Mouse (Mus musculus) midbrain, embryonic 11.5 days (tissue): Measurements from ENCODE around the gene Man1a. TPM values are rescaled to one million over a fixed set of nuclear protein-coding genes. Genes with fewer than 3 reads are reported as not detected.

ENCODE experiments used
- ATAC-seq: fragments of 200-750 bp; cut with Nextera tagmentation; 2 replicates; pipeline ENCODE4 v1.8.0; 2017; ENCODE audit warnings: moderate TSS enrichment, moderate library complexity; ENCODE audit not compliant: low FRiP score
- DNase-seq: peaks from one replicate; pipeline ENCODE4 v3.0.0; 2015; ENCODE audit warnings: low spot score; ENCODE audit errors: missing footprints
- H3K27ac ChIP-seq: fragments of 300-500 bp; sonication (generic); 2 replicates; pipeline ENCODE4 v1.5.1; 2014; ENCODE audit warnings: low read depth, low read length
- H3K27me3 ChIP-seq: fragments of 300-500 bp; sonication (generic); 2 replicates; pipeline ENCODE4 v1.6.1; 2014; ENCODE audit warnings: mild to moderate bottlenecking, low read length, moderate library complexity, mixed read lengths; ENCODE audit not compliant: control insufficient read depth, insufficient read depth
- H3K36me3 ChIP-seq: fragments of 300-500 bp; sonication (generic); 2 replicates; pipeline ENCODE4 v1.6.1; 2014; ENCODE audit warnings: mild to moderate bottlenecking, low read length, moderate library complexity, mixed read lengths; ENCODE audit not compliant: control insufficient read depth, insufficient read depth
- H3K4me1 ChIP-seq: fragments of 300-500 bp; sonication (generic); 2 replicates; pipeline ENCODE4 v1.6.1; 2014; ENCODE audit warnings: low read length; ENCODE audit not compliant: control insufficient read depth, insufficient read depth
- H3K4me2 ChIP-seq: fragments of 300-500 bp; sonication (generic); 2 replicates; pipeline ENCODE4 v1.6.1; 2014; ENCODE audit warnings: mild to moderate bottlenecking, moderate library complexity
- H3K4me3 ChIP-seq: fragments of 300-500 bp; sonication (generic); 2 replicates; pipeline ENCODE4 v1.5.1; 2014; ENCODE audit warnings: low read depth, low read length
- H3K9ac ChIP-seq: fragments of 300-500 bp; sonication (generic); 2 replicates; pipeline ENCODE4 v1.6.1; 2014; ENCODE audit warnings: low read length
- H3K9me3 ChIP-seq: fragments of 300-500 bp; sonication (generic); 2 replicates; pipeline ENCODE4 v1.6.1; 2016; ENCODE audit warnings: low read length; ENCODE audit not compliant: control insufficient read depth
- WGBS: fragments of 180-500 bp; shearing (Covaris S2); extraction: QIAGEN DNeasy Blood & Tissue Kit; methylation state at CpG from one replicate; pipeline ENCODE4 v1.1.7; 2014; 5-methylcytosine and 5-hydroxymethylcytosine counted together
- polyA plus RNA-seq: library from polyadenylated mRNA; unstranded; fragments of >200 nt; fragmentation: Nextera tagmentation; extraction: Ambion mirVana; gene quantifications from 2 replicates; pipeline ENCODE4 v1.2.1, GENCODE M21; 2014

Man1a gene
- polyA plus RNA-seq, 1 experiment from 2014 or later: 1.7 TPM

DNA sequence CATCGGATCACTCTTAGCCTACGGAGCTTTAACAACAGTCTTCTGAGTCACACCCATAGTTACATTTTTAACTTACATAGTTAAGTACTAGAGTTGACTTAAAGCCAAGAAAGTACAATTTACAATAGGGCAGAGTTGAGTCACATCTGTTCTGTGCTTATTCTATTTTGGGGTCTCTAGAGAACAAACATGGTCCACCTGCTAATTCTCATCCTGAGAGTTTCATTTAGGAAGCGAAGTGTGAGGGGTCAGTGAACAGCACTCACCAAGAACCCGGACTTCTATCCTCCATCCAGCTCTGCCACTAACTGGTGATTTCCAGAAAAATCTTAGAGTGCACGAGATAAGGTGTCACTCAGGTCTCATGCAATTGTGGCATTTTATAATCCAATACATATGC lies 7.0 kb downstream of the Man1a start:
- Histone ChIP-seq H3K9ac (no peak overlapping the region), H3K4me3 (no peak overlapping the region), H3K9me3 (no peaks in the 10 kb centered on the region), H3K27ac (no peak overlapping the region), H3K36me3 (no peaks in the 10 kb centered on the region), H3K27me3 (peaks cover 8% of the 10 kb centered on the region), H3K4me2 (no peak overlapping the region), H3K4me1 (no peaks in the 10 kb centered on the region)
- 94% methylated on average over 5 of the region's 5 CpGs for WGBS
- DNase-seq: no peak
- ATAC-seq: no peak

DNA sequence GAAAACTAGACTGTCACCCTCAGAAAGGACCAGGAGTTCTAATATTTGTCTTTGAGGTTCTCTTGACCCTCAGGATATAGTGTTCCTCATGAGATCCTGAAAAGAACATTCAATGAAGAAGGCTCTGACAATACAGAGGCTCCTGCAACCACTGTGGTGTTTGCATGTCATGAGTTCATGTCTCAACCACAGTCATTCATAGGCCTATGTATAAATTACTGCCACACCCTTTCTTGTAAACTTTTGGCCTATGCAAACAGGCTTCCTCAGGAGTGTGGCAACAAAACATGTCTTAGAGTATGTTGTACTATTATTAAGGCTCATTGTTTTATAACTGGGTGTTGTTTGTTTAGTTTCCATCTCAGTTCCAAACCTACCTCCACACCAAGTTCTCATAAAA lies 9.7 kb downstream of the Man1a start:
- Histone ChIP-seq H3K4me2 (no peak overlapping the region), H3K36me3 (no peaks in the 10 kb centered on the region), H3K4me1 (no peaks in the 10 kb centered on the region), H3K9ac (no peak overlapping the region), H3K27ac (no peak overlapping the region), H3K4me3 (no peak overlapping the region), H3K9me3 (no peaks in the 10 kb centered on the region), H3K27me3 (no peaks in the 10 kb centered on the region)
- ATAC-seq: no peak
- DNase-seq: no peak

DNA sequence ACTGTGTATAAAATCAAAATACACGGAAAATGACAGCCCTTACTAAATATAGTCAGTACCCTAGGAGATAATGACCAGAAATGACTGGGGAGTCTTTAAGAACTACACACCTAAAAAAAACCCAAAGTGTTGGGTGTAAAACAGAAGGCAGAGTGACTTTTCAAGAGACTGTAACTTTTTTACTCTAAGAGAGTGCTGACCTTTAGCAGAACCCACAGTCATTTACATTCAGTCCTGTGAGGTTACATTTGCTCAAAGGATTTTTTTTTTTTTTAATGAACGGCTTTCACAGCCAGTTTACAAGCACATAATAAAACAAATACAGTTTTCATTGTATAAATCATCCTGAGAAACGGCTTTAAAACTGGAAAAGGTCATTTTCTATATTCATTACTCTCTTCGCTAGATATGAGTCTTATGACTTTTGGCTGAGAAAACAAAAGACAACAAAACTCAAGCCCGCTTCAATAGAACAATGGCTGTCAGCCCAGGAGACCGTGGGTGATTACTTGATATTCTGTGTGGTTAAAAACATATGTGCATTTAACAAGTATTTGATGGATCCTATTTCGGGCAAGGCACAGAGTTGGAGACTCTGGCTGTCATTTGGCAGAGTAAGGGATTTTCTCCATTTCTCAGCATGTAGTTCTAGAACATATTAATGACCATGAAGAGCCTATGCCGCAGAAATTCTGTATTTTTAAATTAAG lies 12.7 kb downstream of the Man1a start:
- no peak overlapping the region for H3K4me2 ChIP-seq
- H3K4me3 ChIP-seq: no peak overlapping the region
- no peaks in the 10 kb centered on the region; the same call in 1 of the 2 replicates for H3K4me1 ChIP-seq
- DNase-seq: no peak
- no peak overlapping the region for H3K9ac ChIP-seq
- no peak overlapping the region for H3K27ac ChIP-seq
- no peaks in the 10 kb centered on the region for H3K36me3 ChIP-seq
- 78% methylated on average over 8 of the region's 8 CpGs for WGBS
- H3K27me3 ChIP-seq: no peaks in the 10 kb centered on the region
- no peak for ATAC-seq
- no peaks in the 10 kb centered on the region for H3K9me3 ChIP-seq

DNA sequence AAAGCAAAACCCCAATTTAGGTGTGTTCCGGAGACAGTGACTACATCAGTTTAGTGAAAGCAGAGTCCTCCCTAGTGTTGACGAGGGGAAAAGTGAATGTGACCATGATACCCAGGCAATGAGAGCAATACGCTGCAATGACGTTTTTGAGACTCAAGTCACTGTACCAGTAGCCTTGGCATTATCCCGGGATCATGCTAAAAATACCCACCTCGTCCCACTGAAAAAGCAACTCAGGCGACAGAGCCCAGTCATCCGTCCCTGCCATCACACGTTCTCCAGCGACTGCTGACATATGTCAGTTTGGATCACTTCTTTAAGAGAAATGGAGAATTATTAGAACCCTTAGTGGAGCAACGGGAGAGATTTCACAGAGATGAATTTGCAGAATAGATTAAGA lies 13.6 kb downstream of the Man1a start:
- H3K9ac ChIP-seq: no peak overlapping the region
- ATAC-seq (no peak), DNase-seq (no peak)
- H3K27me3 ChIP-seq: no peaks in the 10 kb centered on the region
- H3K4me1 ChIP-seq: no peaks in the 10 kb centered on the region; the same call in 1 of the 2 replicates
- no peak overlapping the region for H3K4me2 ChIP-seq
- no peaks in the 10 kb centered on the region for H3K9me3 ChIP-seq
- no peak overlapping the region for H3K27ac ChIP-seq
- no peak overlapping the region for H3K4me3 ChIP-seq
- 89% methylated on average over 11 of the region's 11 CpGs for WGBS
- no peaks in the 10 kb centered on the region for H3K36me3 ChIP-seq

DNA sequence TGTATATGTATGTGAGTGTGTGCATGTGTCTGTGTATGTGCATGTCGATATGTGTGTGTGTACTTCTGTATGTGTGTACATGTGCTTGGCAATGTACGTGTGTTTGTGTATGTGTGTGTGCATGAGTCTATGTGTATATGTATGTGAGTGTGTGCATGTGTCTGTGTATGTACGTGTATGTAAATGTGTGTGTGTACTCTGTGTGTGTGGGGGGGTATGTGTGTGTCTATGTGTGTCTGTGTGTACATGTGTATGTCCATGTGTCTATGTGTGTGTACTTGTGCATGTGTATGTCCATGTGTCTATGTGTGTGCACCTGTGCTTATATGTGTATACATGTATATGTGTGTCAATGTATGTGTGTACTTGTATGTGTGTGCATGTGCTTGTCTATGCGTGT lies 15.2 kb downstream of the Man1a start:
- 0 out of 2 replicates have a peak, but pooled peaks have one; percentile 25 for ATAC-seq
- no peak for DNase-seq

DNA sequence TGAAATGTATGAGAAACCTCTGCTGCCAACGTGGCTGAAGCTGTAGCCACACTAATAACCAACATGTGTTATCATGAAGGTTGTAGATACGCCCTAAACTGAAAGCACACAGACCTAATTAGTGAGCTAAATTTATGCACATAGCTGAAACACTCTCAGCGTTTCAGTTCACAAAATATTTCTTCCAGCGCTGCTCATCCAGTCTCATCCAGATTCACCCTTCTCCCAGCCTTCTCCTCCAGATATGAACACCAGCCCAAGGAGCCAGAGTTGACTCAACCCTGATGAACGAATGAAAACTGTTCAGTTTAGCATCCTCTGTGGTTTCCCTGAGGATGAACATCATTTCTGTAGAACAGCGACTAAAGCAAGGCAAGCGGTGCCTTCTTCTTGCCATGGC lies 15.8 kb downstream of the Man1a start:
- Histone ChIP-seq H3K36me3 (no peaks in the 10 kb centered on the region), H3K27me3 (no peaks in the 10 kb centered on the region), H3K4me2 (no peak overlapping the region), H3K27ac (no peak overlapping the region), H3K9me3 (no peaks in the 10 kb centered on the region), H3K4me1 (no peaks in the 10 kb centered on the region; the same call in 1 of the 2 replicates), H3K9ac (no peak overlapping the region), H3K4me3 (no peak overlapping the region)
- no peak for DNase-seq
- ATAC-seq: no peak
- 77% methylated on average over 7 of the region's 7 CpGs for WGBS

More for the DNA sequence above, 15.2 kb downstream of the Man1a start:
- H3K36me3 ChIP-seq: no peaks in the 10 kb centered on the region
- H3K9me3 ChIP-seq: no peaks in the 10 kb centered on the region
- H3K4me2 ChIP-seq: no peak overlapping the region
- 94% methylated on average over 4 of the region's 4 CpGs for WGBS
- H3K27ac ChIP-seq: no peak overlapping the region
- no peak overlapping the region for H3K9ac ChIP-seq
- no peak overlapping the region for H3K4me3 ChIP-seq
- no peaks in the 10 kb centered on the region; the same call in 1 of the 2 replicates for H3K4me1 ChIP-seq
- H3K27me3 ChIP-seq: no peaks in the 10 kb centered on the region

DNA sequence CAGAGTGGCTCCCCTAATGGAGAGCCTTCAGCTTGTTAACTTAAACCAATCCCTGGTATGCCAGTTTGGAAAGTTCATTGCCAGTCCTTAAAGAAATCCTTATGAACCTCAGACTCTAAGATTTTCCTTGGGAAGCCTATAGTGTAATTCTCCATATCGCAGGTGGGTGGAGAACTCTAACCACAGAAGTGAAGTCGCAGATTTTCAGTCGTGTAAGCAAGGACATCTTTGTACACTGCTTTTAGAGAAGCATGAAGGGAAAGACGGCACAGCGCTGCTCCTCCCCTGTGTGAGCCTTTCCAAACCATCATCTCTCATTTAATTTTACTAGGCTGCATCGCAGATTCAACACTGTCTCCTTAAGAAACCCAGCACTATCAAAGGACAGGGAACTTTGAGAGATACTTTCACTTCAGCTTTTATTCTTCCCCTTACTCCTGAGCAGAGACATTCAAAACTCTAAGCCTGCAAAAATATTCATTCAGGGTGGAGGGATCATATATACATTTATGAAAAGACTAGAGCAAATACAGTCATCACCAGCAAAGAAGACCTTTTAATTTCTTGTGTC lies 16.6 kb downstream of the Man1a start:
- Histone ChIP-seq H3K4me1 (no peaks in the 10 kb centered on the region; the same call in 1 of the 2 replicates), H3K4me3 (no peak overlapping the region), H3K36me3 (no peaks in the 10 kb centered on the region), H3K9me3 (no peaks in the 10 kb centered on the region), H3K9ac (no peak overlapping the region), H3K27me3 (no peaks in the 10 kb centered on the region), H3K4me2 (no peak overlapping the region), H3K27ac (no peak overlapping the region)
- no peak for DNase-seq
- 0 out of 2 replicates have a peak, but pooled peaks have one; percentile 29 for ATAC-seq
- WGBS: 61% methylated on average over 6 of the region's 6 CpGs

DNA sequence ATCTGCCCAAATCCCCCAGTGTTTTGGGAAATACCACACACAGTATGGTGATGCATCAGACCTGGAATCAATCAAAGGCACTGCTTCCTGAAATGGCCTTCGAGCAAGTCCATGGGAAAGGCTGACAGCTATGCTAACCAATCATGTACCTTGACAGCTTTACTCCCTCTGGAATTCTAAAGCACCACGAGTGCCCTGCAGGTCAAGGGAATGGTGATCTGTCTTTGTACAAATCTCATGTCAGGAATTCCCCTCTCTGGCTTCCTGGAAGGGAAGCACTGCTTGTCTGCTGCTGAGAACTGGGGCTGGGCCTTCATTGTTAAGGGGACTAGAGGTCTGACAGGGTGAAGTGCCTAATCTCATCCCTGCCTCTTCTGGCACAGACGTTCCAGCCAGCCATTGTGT lies 17.3 kb downstream of the Man1a start:
- peak; percentile 82 for DNase-seq
- H3K4me1 ChIP-seq: no peaks in the 10 kb centered on the region; the same call in 1 of the 2 replicates
- H3K4me2 ChIP-seq: no peak overlapping the region
- H3K4me3 ChIP-seq: no peak overlapping the region
- no peak overlapping the region for H3K27ac ChIP-seq
- no peaks in the 10 kb centered on the region for H3K27me3 ChIP-seq
- WGBS: 8% methylated on average over 3 of the region's 3 CpGs
- H3K9ac ChIP-seq: no peak overlapping the region
- no peaks in the 10 kb centered on the region for H3K36me3 ChIP-seq
- H3K9me3 ChIP-seq: no peaks in the 10 kb centered on the region
- ATAC-seq: peak; percentile 67; the same call in 1 of the 2 replicates

DNA sequence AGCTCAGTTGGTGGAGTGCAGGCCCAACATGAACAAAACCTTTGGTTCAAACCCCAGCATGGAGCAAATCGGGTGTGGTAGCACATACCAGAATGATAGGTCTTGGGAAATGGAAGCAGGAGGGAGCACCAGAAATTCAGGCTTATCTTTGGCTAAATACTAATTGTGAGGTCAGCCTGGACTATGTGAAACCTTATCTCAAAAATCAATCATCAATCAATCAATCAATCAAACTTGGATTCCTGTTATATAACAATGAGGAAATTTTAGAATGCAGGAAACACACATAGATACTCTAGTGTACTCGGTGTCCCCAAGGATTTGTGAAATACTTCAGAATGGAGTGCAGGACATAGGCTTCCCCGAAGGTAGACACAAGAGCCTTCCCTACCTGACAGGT lies 17.8 kb downstream of the Man1a start:
- peak; percentile 5; the same call in 1 of the 2 replicates for ATAC-seq
- H3K9me3 ChIP-seq: no peaks in the 10 kb centered on the region
- no peaks in the 10 kb centered on the region for H3K36me3 ChIP-seq
- no peak for DNase-seq
- no peak overlapping the region for H3K4me2 ChIP-seq
- no peak overlapping the region for H3K4me3 ChIP-seq
- no peaks in the 10 kb centered on the region; the same call in 1 of the 2 replicates for H3K4me1 ChIP-seq
- WGBS: 81% methylated on average over 3 of the region's 3 CpGs
- H3K9ac ChIP-seq: no peak overlapping the region
- no peak overlapping the region for H3K27ac ChIP-seq
- no peaks in the 10 kb centered on the region for H3K27me3 ChIP-seq
